Mouse (Mus musculus): ENCODE data around the gene Serpinb6c. TPM values are rescaled to one million over a fixed set of nuclear protein-coding genes. Genes with fewer than 3 reads are reported as not detected.

The Serpinb6c gene
- polyA plus RNA-seq, 1 experiment from 2014 or later, result 0.42 TPM

DNA sequence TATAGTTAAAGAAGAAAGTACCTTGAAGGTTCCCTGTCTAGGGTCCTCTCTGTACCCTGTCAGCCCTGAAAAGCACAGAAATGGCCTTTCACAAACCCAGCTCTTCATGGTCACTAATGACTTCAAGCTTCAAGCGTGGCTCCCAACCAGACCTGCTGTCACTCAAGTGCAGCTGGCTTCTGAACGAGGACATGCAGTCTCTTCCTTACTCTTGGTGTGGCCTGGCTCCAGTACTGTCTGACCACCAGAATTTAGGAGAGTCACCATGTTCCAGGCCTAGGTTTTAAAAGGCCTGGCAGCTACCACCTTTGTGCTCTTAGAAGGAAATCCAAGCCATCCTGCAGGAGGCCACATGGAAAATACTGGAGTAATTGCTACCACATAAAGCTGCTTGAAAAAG lies 24.8 kb upstream of the Serpinb6c start:
- H3K9ac ChIP-seq, result no peak overlapping the region
- no peaks in the 10 kb centered on the region for H3K9me3 ChIP-seq
- H3K27ac ChIP-seq, result no peak overlapping the region
- WGBS, result 66% methylated on average over 2 of the region's 2 CpGs
- H3K4me3 ChIP-seq, result no peak overlapping the region
- no peak overlapping the region for H3K4me2 ChIP-seq (replicated peaks)
- no peak for ATAC-seq (ENCODE audit: insufficient number of reproducible peaks, insufficient read depth, low FRiP score, low TSS enrichment)
- H3K36me3 ChIP-seq, result no peaks in the 10 kb centered on the region
- H3K4me1 ChIP-seq, result peaks cover 6% of the 10 kb centered on the region; the same call in 1 of the 2 replicates
- no peaks in the 10 kb centered on the region for H3K27me3 ChIP-seq

DNA sequence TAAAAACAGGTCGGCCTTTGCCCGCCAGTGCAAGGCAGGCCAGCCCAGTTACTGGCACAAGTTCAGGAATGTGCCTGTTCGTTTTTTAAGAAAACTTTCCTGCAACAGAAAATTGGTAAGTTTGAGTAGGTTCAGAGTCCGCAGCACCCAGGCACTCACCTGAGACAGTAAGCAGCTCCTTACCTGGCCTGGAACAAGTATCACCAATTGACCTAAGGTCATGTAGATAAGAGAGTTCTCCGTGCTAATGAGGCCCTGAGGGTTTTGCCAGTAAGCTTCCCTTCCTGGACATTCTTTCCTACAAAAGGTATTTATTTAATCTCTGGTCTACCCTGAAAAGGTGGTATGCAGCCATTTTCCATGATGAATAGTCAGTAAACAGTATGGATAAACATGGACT lies 16.2 kb upstream of the Serpinb6c start:
- Histone ChIP-seq H3K27ac (no peak overlapping the region), H3K4me1 (no peaks in the 10 kb centered on the region), H3K9ac (no peak overlapping the region), H3K27me3 (no peaks in the 10 kb centered on the region), H3K4me3 (no peak overlapping the region), H3K9me3 (no peaks in the 10 kb centered on the region), H3K36me3 (peaks cover 36% of the 10 kb centered on the region), H3K4me2 (replicated peaks) (no peak overlapping the region)
- WGBS, result 79% methylated on average over 5 of the region's 5 CpGs
- no peak for ATAC-seq (ENCODE audit: insufficient number of reproducible peaks, insufficient read depth, low FRiP score, low TSS enrichment)

DNA sequence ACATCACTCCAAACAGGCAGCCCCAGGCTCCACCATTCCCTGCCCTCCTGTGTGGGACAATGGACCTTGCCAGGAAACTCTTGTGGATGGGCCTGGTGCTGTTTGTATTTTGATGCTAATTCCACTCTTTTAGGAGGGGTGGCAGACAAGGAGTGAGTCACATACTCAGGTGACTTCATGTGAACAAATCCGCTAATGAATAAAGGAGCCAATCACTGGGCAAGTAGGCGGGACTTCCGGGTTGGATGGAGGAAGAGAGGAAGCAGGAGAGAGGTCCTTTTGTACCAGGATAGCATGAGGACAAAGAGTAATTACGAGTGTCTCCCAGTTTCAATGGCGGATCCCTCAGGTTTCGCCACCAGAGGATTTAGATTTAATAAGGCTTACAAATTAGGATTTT lies 15.5 kb upstream of the Serpinb6c start:
- peaks cover 36% of the 10 kb centered on the region for H3K36me3 ChIP-seq
- H3K9me3 ChIP-seq, result no peaks in the 10 kb centered on the region
- no peak overlapping the region for H3K27ac ChIP-seq
- H3K4me1 ChIP-seq, result no peaks in the 10 kb centered on the region
- no peak overlapping the region for H3K9ac ChIP-seq
- no peak for ATAC-seq (ENCODE audit: insufficient number of reproducible peaks, insufficient read depth, low FRiP score, low TSS enrichment)
- no peak overlapping the region for H3K4me2 ChIP-seq (replicated peaks)
- no peak overlapping the region for H3K4me3 ChIP-seq
- H3K27me3 ChIP-seq, result no peaks in the 10 kb centered on the region
- 91% methylated on average over 6 of the region's 6 CpGs for WGBS

DNA sequence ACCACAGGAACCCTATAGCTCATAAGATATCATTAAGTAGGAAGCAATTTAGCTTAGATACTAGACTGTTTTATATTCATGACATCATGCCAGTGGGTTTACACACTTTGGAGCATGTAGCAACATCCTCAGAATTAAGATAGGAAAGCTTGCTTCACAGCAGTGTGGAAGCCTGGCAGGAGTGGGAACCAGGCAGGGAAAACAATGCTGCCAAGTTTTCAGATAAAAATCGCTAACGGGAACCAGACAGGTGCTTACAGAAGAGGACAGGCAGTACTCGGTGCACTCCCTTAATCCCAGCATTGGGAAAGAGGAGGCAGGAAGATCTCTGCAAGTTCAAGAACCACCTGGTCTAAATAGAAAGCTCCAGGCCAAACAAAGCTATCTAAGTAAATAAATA lies 1.3 kb upstream of the Serpinb6c start:
- no peaks in the 10 kb centered on the region for H3K4me1 ChIP-seq
- 65% methylated on average over 3 of the region's 3 CpGs for WGBS
- ATAC-seq (ENCODE audit: insufficient number of reproducible peaks, insufficient read depth, low FRiP score, low TSS enrichment), result no peak
- H3K27ac ChIP-seq, result no peak overlapping the region
- H3K9ac ChIP-seq, result no peak overlapping the region
- no peaks in the 10 kb centered on the region for H3K27me3 ChIP-seq
- H3K4me2 ChIP-seq (replicated peaks), result no peak overlapping the region
- no peak overlapping the region for H3K4me3 ChIP-seq
- no peaks in the 10 kb centered on the region for H3K36me3 ChIP-seq
- H3K9me3 ChIP-seq, result no peaks in the 10 kb centered on the region

DNA sequence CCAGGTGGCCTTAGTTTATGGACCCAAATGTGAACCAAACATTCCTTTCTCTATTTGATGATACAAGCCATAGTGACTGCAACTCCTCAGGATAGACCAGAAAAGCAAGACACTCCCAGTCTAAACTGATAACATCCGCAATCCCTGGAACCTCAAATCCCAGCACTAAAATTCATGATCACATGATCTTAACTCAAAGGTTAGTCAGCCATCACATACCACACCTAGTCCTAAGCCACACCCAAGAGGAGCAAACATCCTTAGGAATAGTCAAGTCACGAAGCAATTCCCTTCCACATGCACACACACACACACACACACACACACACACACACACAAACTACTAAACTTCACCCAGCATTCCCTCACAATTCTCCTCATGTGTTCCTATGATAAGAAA lies 2.2 kb downstream of the Serpinb6c start:
- Histone ChIP-seq H3K36me3 (no peaks in the 10 kb centered on the region), H3K4me2 (replicated peaks) (no peak overlapping the region), H3K9me3 (no peaks in the 10 kb centered on the region), H3K4me1 (no peaks in the 10 kb centered on the region), H3K9ac (no peak overlapping the region), H3K27ac (no peak overlapping the region), H3K4me3 (no peak overlapping the region), H3K27me3 (no peaks in the 10 kb centered on the region)
- ATAC-seq (ENCODE audit: insufficient number of reproducible peaks, insufficient read depth, low FRiP score, low TSS enrichment), result no peak
- WGBS, result 89% methylated on average over 2 of the region's 2 CpGs

DNA sequence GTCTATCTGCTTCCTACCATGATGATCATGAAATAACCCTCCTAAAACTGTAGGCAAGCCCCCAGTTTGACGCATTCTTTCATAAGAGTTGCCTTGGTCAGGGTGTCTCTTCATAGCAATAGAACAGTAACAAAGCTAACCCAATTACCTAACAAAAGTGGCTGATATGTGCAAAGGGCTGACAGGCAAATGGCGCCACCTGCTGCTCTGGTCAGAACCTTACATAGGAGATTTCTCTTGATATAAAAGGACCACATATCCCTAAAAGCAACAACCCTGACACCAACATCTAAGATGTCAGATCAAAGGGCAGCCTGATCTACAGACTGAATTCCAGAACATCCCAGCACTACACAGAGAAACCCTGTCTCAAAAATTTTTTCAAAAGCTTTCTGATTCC lies 11.3 kb downstream of the Serpinb6c start:
- no peaks in the 10 kb centered on the region for H3K27me3 ChIP-seq
- no peaks in the 10 kb centered on the region for H3K4me1 ChIP-seq
- no peaks in the 10 kb centered on the region for H3K9me3 ChIP-seq
- H3K4me2 ChIP-seq (replicated peaks), result no peak overlapping the region
- ATAC-seq (ENCODE audit: insufficient number of reproducible peaks, insufficient read depth, low FRiP score, low TSS enrichment), result no peak
- 35% methylated on average over 2 of the region's 2 CpGs for WGBS
- H3K27ac ChIP-seq, result no peak overlapping the region
- no peak overlapping the region for H3K9ac ChIP-seq
- no peak overlapping the region for H3K4me3 ChIP-seq
- H3K36me3 ChIP-seq, result no peaks in the 10 kb centered on the region

DNA sequence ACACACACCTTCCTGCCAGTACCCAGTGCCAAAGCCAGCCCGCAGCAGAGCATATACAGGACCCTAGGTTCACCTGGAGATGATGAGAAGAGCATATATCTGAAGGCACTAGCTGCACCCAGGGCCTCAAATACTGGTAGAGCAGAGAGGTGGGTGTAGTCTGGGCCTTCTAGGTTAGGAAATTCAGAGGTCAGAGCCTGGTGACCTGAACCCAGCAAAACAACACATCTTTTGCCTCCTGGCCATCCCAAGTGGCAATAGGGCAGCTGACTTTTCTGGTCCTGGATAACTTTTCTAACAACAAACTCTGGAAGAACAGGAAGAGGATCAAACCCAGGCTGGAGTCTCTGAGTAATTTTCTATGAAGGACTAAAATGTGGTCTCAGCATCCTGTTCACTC lies 62.2 kb downstream of the Serpinb6c start, which contains the start of gene Serpinb6e:
Gene Serpinb6e, minus strand, starts transcription at position 101 of the 400 bp plus-strand sequence.
- Histone ChIP-seq H3K9ac (no peak within 1 kb of the TSS), H3K4me3 (no peak within 1 kb of the TSS), H3K4me1 (no peaks in the 10 kb centered on the region), H3K36me3 (no peaks in the 10 kb centered on the region), H3K27ac (no peak within 1 kb of the TSS), H3K27me3 (no peaks in the 10 kb centered on the region), H3K9me3 (no peaks in the 10 kb centered on the region), H3K4me2 (replicated peaks) (no peak within 1 kb of the TSS)
- WGBS, result 69% methylated on average over 1 of the region's 1 CpGs
- ATAC-seq (ENCODE audit: insufficient number of reproducible peaks, insufficient read depth, low FRiP score, low TSS enrichment), result no peak

DNA sequence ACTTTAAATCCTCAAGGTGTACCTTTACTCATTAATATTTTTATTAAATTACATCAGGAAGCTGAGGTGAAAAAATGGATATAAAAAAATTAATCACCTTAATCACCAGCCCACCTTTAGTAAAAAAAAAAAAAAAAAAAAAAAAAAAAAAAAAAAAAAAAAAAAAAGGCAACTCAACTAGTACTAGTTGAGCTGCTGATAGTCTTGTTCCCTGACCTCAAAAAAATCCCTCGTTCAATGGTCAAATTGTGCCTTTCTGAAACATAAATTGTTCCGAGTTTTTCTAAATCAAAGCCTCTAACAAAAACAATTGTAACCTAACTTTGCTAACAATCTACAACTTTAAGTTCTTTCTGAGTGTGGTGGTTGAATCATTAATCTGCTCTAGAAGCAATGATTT lies 74.8 kb downstream of the Serpinb6c start:
- no peak for ATAC-seq (ENCODE audit: insufficient number of reproducible peaks, insufficient read depth, low FRiP score, low TSS enrichment)
- Histone ChIP-seq H3K9me3 (no peaks in the 10 kb centered on the region), H3K36me3 (no peaks in the 10 kb centered on the region), H3K9ac (no peak overlapping the region), H3K27ac (no peak overlapping the region), H3K4me3 (no peak overlapping the region), H3K27me3 (no peaks in the 10 kb centered on the region), H3K4me1 (no peaks in the 10 kb centered on the region), H3K4me2 (replicated peaks) (no peak overlapping the region)
- WGBS, result 75% methylated on average over 2 of the region's 2 CpGs

Other genes with a start within 250 kb of the Serpinb6c start
- gene Serpinb6d, start 244.3 kb downstream of the Serpinb6c start, polyA plus RNA-seq (2016; fragmentation: Nextera tagmentation; extraction: Ambion mirVana), result not detected in 2 replicates
- not detected in 2 replicates for gene Serpinb6e, start 62.3 kb downstream of the Serpinb6c start, polyA plus RNA-seq (2016; fragmentation: Nextera tagmentation; extraction: Ambion mirVana)
- 15.5 and 15.8 TPM in 2 replicates for gene Nqo2, start 59.0 kb upstream of the Serpinb6c start, polyA plus RNA-seq (2016; fragmentation: Nextera tagmentation; extraction: Ambion mirVana)
- gene Ripk1, start 96.7 kb upstream of the Serpinb6c start, polyA plus RNA-seq (2016; fragmentation: Nextera tagmentation; extraction: Ambion mirVana), result 16.4 and 16.5 TPM in 2 replicates
- gene Serpinb6a, start 97.1 kb upstream of the Serpinb6c start, polyA plus RNA-seq (2016; fragmentation: Nextera tagmentation; extraction: Ambion mirVana), result 57.0 and 61.2 TPM in 2 replicates
- 40.2 and 43.9 TPM in 2 replicates for gene Bphl, start 131.9 kb upstream of the Serpinb6c start, polyA plus RNA-seq (2016; fragmentation: Nextera tagmentation; extraction: Ambion mirVana)
- gene Tubb2a, start 172.3 kb upstream of the Serpinb6c start, polyA plus RNA-seq (2016; fragmentation: Nextera tagmentation; extraction: Ambion mirVana), result 162 and 188 TPM in 2 replicates
- 66.5 and 77.7 TPM in 2 replicates for gene Tubb2b, start 224.8 kb upstream of the Serpinb6c start, polyA plus RNA-seq (2016; fragmentation: Nextera tagmentation; extraction: Ambion mirVana)